Mouse (Mus musculus): ENCODE measurements at regions not wholly inside any gene's neighbourhood (a gene's known extent, or its start where the extent isn't known, plus 50 kb on each side); places are given as distances from the start of the nearest gene placed in this dataset.

GRCm38 (mm10) chr2:79557361-79557760 lies 77.8 kb upstream of the Itprid2 start:
- Histone ChIP-seq H3K9me3 (ENCODE audit: control insufficient read depth, insufficient read depth, low read depth, low read length) (no peaks in the 10 kb centered on the region), H3K9ac (ENCODE audit: insufficient read depth, low read depth, low read length, poor library complexity, severe bottlenecking) (no peak overlapping the region), H3K27ac (ENCODE audit: insufficient read depth, low read depth, low read length, poor library complexity, severe bottlenecking) (no peak overlapping the region), H3K4me1 (ENCODE audit: control insufficient read depth in 2 of 2, insufficient read depth in 2 of 2, low read length in 2 of 2, poor library complexity in 1 of 2) (no peaks in the 10 kb centered on the region), H3K36me3 (ENCODE audit: control insufficient read depth, insufficient read depth, low read length, poor library complexity, severe bottlenecking) (no peaks in the 10 kb centered on the region), H3K4me3 (ENCODE audit: insufficient read depth in 1 of 2, low read depth in 1 of 2, low read length in 2 of 2, poor library complexity in 1 of 2, severe bottlenecking in 1 of 2) (no peak overlapping the region)
- in situ Hi-C loops (cut with MboI; ENCODE audit: low sequenced_read_pairs in 2 of 2, unreplicated experiment in 2 of 2) = no loop called here
- TF ChIP-seq MAFK (IDR thresholded peaks at IDR 0.05; ENCODE audit: insufficient read depth, low read depth, low read length) (no peak), ZNF384 (IDR thresholded peaks at IDR 0.05; ENCODE audit: low read depth, low read length) (no peak), ZC3H11A (IDR thresholded peaks at IDR 0.05; ENCODE audit: borderline replicate concordance, low read depth, low read length) (no peak)
- no peak for DNase-seq (ENCODE audit: low read depth, low spot score)

- peak; percentile 59 for DNase-seq (ENCODE audit: low read depth, low spot score)
- in situ Hi-C loops (cut with MboI; ENCODE audit: low sequenced_read_pairs in 2 of 2, unreplicated experiment in 2 of 2) = no loop called here
- no peak overlapping the region for H3K4me3 ChIP-seq (ENCODE audit: insufficient read depth in 1 of 2, low read depth in 1 of 2, low read length in 2 of 2, poor library complexity in 1 of 2, severe bottlenecking in 1 of 2)
- no peaks in the 10 kb centered on the region for H3K9me3 ChIP-seq (ENCODE audit: control insufficient read depth, insufficient read depth, low read depth, low read length)
- no peaks in the 10 kb centered on the region for H3K36me3 ChIP-seq (ENCODE audit: control insufficient read depth, insufficient read depth, low read length, poor library complexity, severe bottlenecking)
- H3K9ac ChIP-seq (ENCODE audit: insufficient read depth, low read depth, low read length, poor library complexity, severe bottlenecking) = no peak overlapping the region
- H3K4me1 ChIP-seq (ENCODE audit: control insufficient read depth in 2 of 2, insufficient read depth in 2 of 2, low read length in 2 of 2, poor library complexity in 1 of 2) = peaks cover 6 to 7% of the 10 kb centered on the region in 2 experiments; a peak in 3 of 4 replicates
- H3K27ac ChIP-seq (ENCODE audit: insufficient read depth, low read depth, low read length, poor library complexity, severe bottlenecking) = no peak overlapping the region
- TF ChIP-seq ZC3H11A (IDR thresholded peaks at IDR 0.05; ENCODE audit: borderline replicate concordance, low read depth, low read length) (no peak), CHD2 (IDR thresholded peaks at IDR 0.05; ENCODE audit: low read depth, low read length) (no peak), HCFC1 (IDR thresholded peaks at IDR 0.05; ENCODE audit: borderline replicate concordance, insufficient read depth, low read length) (no peak), MAFK (IDR thresholded peaks at IDR 0.05; ENCODE audit: insufficient read depth, low read depth, low read length) (0 out of 2 replicates have a peak, but pooled peaks have one; percentile 14), ZNF384 (IDR thresholded peaks at IDR 0.05; ENCODE audit: low read depth, low read length) (peak; percentile 96)
These were observed 68.7 kb upstream of the Itprid2 start for GRCm38 (mm10) chr2:79566280-79566933.

GRCm38 (mm10) chr2:79567413-79567934 lies 67.7 kb upstream of the Itprid2 start:
- Histone ChIP-seq H3K4me1 (ENCODE audit: control insufficient read depth in 2 of 2, insufficient read depth in 2 of 2, low read length in 2 of 2, poor library complexity in 1 of 2) (peaks cover 6 to 7% of the 10 kb centered on the region in 2 experiments; a peak in 3 of 4 replicates), H3K36me3 (ENCODE audit: control insufficient read depth, insufficient read depth, low read length, poor library complexity, severe bottlenecking) (no peaks in the 10 kb centered on the region), H3K9ac (ENCODE audit: insufficient read depth, low read depth, low read length, poor library complexity, severe bottlenecking) (no peak overlapping the region), H3K4me3 (ENCODE audit: insufficient read depth in 1 of 2, low read depth in 1 of 2, low read length in 2 of 2, poor library complexity in 1 of 2, severe bottlenecking in 1 of 2) (no peak overlapping the region), H3K27ac (ENCODE audit: insufficient read depth, low read depth, low read length, poor library complexity, severe bottlenecking) (no peak overlapping the region), H3K9me3 (ENCODE audit: control insufficient read depth, insufficient read depth, low read depth, low read length) (no peaks in the 10 kb centered on the region)
- no peak for TF ChIP-seq ZC3H11A (IDR thresholded peaks at IDR 0.05; ENCODE audit: borderline replicate concordance, low read depth, low read length)
- no peak for TF ChIP-seq ZNF384 (IDR thresholded peaks at IDR 0.05; ENCODE audit: low read depth, low read length)
- TF ChIP-seq HCFC1 (IDR thresholded peaks at IDR 0.05; ENCODE audit: borderline replicate concordance, insufficient read depth, low read length) = no peak
- peak; percentile 12 for DNase-seq (ENCODE audit: low read depth, low spot score)
- in situ Hi-C loops (cut with MboI; ENCODE audit: low sequenced_read_pairs in 2 of 2, unreplicated experiment in 2 of 2) = no loop called here

- DNase-seq (ENCODE audit: low read depth, low spot score) = no peak
- Histone ChIP-seq H3K4me1 (ENCODE audit: control insufficient read depth in 2 of 2, insufficient read depth in 2 of 2, low read length in 2 of 2, poor library complexity in 1 of 2) (peaks cover 6 to 7% of the 10 kb centered on the region in 2 experiments; a peak in 3 of 4 replicates), H3K4me3 (ENCODE audit: insufficient read depth in 1 of 2, low read depth in 1 of 2, low read length in 2 of 2, poor library complexity in 1 of 2, severe bottlenecking in 1 of 2) (no peak overlapping the region), H3K36me3 (ENCODE audit: control insufficient read depth, insufficient read depth, low read length, poor library complexity, severe bottlenecking) (no peaks in the 10 kb centered on the region), H3K9me3 (ENCODE audit: control insufficient read depth, insufficient read depth, low read depth, low read length) (no peaks in the 10 kb centered on the region), H3K27ac (ENCODE audit: insufficient read depth, low read depth, low read length, poor library complexity, severe bottlenecking) (no peak overlapping the region), H3K9ac (ENCODE audit: insufficient read depth, low read depth, low read length, poor library complexity, severe bottlenecking) (no peak overlapping the region)
- no peak for TF ChIP-seq MAFK (IDR thresholded peaks at IDR 0.05; ENCODE audit: insufficient read depth, low read depth, low read length)
- no peak for TF ChIP-seq ZNF384 (IDR thresholded peaks at IDR 0.05; ENCODE audit: low read depth, low read length)
- no peak for TF ChIP-seq HCFC1 (IDR thresholded peaks at IDR 0.05; ENCODE audit: borderline replicate concordance, insufficient read depth, low read length)
- no peak for TF ChIP-seq CHD2 (IDR thresholded peaks at IDR 0.05; ENCODE audit: low read depth, low read length)
- TF ChIP-seq ZC3H11A (IDR thresholded peaks at IDR 0.05; ENCODE audit: borderline replicate concordance, low read depth, low read length) = no peak
- in situ Hi-C loops (cut with MboI; ENCODE audit: low sequenced_read_pairs in 2 of 2, unreplicated experiment in 2 of 2) = no loop called here
These were observed 65.5 kb upstream of the Itprid2 start for GRCm38 (mm10) chr2:79569663-79570062.

All from ES-E14 (cell line).